Mouse (Mus musculus) intestine, embryonic 15.5 days (tissue): ENCODE data around the gene Erc1. TPM values are rescaled to one million over a fixed set of nuclear protein-coding genes. Genes with fewer than 3 reads are reported as not detected.
A peak's percentile ranks its signal among the peaks of the same experiment; 100 is the strongest.
"Not testable (repeated sequence)": the region's sequence is repeated elsewhere in the genome, so short reads cannot be mapped to it uniquely, and the experiment has no call there.

Source experiments
- ATAC-seq: fragments of 200-750 bp; cut with Nextera tagmentation; 2 replicates; pipeline ENCODE4 v1.8.0; 2017; ENCODE audit warnings: moderate TSS enrichment, moderate library complexity
- H3K27ac ChIP-seq: fragments of 300-500 bp; sonication (generic); 2 replicates; pipeline ENCODE4 v1.5.1; 2015; ENCODE audit warnings: mild to moderate bottlenecking, inconsistent platforms
- H3K27me3 ChIP-seq: fragments of 300-500 bp; sonication (generic); replicated peaks from 2 replicates; pipeline ENCODE4 v1.6.1; 2015; ENCODE audit warnings: inconsistent platforms
- H3K36me3 ChIP-seq: fragments of 300-500 bp; sonication (generic); 2 replicates; pipeline ENCODE4 v1.6.1; 2015; ENCODE audit warnings: inconsistent platforms
- H3K4me1 ChIP-seq: fragments of 300-500 bp; sonication (generic); replicated peaks from 2 replicates; pipeline ENCODE4 v1.6.1; 2015; ENCODE audit warnings: inconsistent platforms
- H3K4me2 ChIP-seq: fragments of 300-500 bp; sonication (generic); replicated peaks from 2 replicates; pipeline ENCODE4 v1.6.1; 2015; ENCODE audit warnings: mild to moderate bottlenecking, inconsistent platforms
- H3K4me3 ChIP-seq: fragments of 300-500 bp; sonication (generic); replicated peaks from 2 replicates; pipeline ENCODE4 v1.5.1; 2015; ENCODE audit warnings: inconsistent platforms
- H3K9ac ChIP-seq: fragments of 300-500 bp; sonication (generic); 2 replicates; pipeline ENCODE4 v1.6.1; 2015; ENCODE audit warnings: inconsistent platforms
- H3K9me3 ChIP-seq: fragments of 300-500 bp; sonication (generic); 2 replicates; pipeline ENCODE4 v1.6.1; 2016; ENCODE audit warnings: inconsistent platforms
- WGBS: fragments of 180-500 bp; shearing (Covaris S2); methylation state at CpG from one replicate; pipeline ENCODE4 v1.1.7; 2015; 5-methylcytosine and 5-hydroxymethylcytosine counted together
- polyA plus RNA-seq: library from polyadenylated mRNA; unstranded; fragments of >200 nt; fragmentation: Nextera tagmentation; extraction: Ambion mirVana; gene quantifications from 2 replicates; pipeline ENCODE4 v1.2.1, GENCODE M21; 2015

The Erc1 gene
- polyA plus RNA-seq, 1 experiment from 2014 or later, result 13.7 TPM

- 24% methylated on average over 11 of the region's 11 CpGs for WGBS
- Histone ChIP-seq H3K9ac (peak overlapping the region; percentile 71), H3K4me3 (peak overlapping the region; percentile 72), H3K27ac (no peak overlapping the region), H3K9me3 (no peaks in the 10 kb centered on the region), H3K27me3 (no peaks in the 10 kb centered on the region), H3K4me1 (no peaks in the 10 kb centered on the region), H3K36me3 (no peaks in the 10 kb centered on the region), H3K4me2 (peak overlapping the region; percentile 80)
- ATAC-seq, result no peak
Observed at GRCm38 (mm10) chr6:119846751-119847517, 1.0 kb downstream of the Erc1 start.

GRCm38 (mm10) chr6:119829951-119830350 is 18.0 kb downstream of the Erc1 start:
- Histone ChIP-seq H3K4me2 (no peak overlapping the region), H3K4me1 (no peaks in the 10 kb centered on the region), H3K4me3 (no peak overlapping the region), H3K9me3 (no peaks in the 10 kb centered on the region), H3K9ac (no peak overlapping the region), H3K36me3 (no peaks in the 10 kb centered on the region), H3K27me3 (no peaks in the 10 kb centered on the region), H3K27ac (no peak overlapping the region)
- WGBS, result 81% methylated on average over 5 of the region's 5 CpGs
- no peak for ATAC-seq

GRCm38 (mm10) chr6:119828165-119828564 is 19.8 kb downstream of the Erc1 start:
- no peaks in the 10 kb centered on the region for H3K4me1 ChIP-seq
- H3K9ac ChIP-seq, result no peak overlapping the region
- H3K9me3 ChIP-seq, result no peaks in the 10 kb centered on the region
- no peak overlapping the region for H3K4me3 ChIP-seq
- no peaks in the 10 kb centered on the region for H3K27me3 ChIP-seq
- 100% methylated on average over 1 of the region's 1 CpGs for WGBS
- 0 out of 2 replicates have a peak, but pooled peaks cover 3% of the 10 kb centered on the region for H3K36me3 ChIP-seq
- no peak for ATAC-seq
- no peak overlapping the region for H3K27ac ChIP-seq
- H3K4me2 ChIP-seq, result no peak overlapping the region

GRCm38 (mm10) chr6:119826701-119827100 is 21.3 kb downstream of the Erc1 start:
- Histone ChIP-seq H3K27ac (no peak overlapping the region), H3K9ac (no peak overlapping the region), H3K4me3 (no peak overlapping the region), H3K9me3 (no peaks in the 10 kb centered on the region), H3K4me2 (no peak overlapping the region), H3K4me1 (no peaks in the 10 kb centered on the region), H3K36me3 (0 out of 2 replicates have a peak, but pooled peaks cover 3% of the 10 kb centered on the region), H3K27me3 (no peaks in the 10 kb centered on the region)
- WGBS, result 76% methylated on average over 4 of the region's 4 CpGs
- no peak for ATAC-seq

- Histone ChIP-seq H3K4me1 (no peaks in the 10 kb centered on the region), H3K9ac (no peak overlapping the region), H3K27me3 (no peaks in the 10 kb centered on the region), H3K36me3 (0 out of 2 replicates have a peak, but pooled peaks cover 3% of the 10 kb centered on the region), H3K4me3 (no peak overlapping the region), H3K9me3 (no peaks in the 10 kb centered on the region), H3K4me2 (no peak overlapping the region), H3K27ac (no peak overlapping the region)
- 75% methylated on average over 1 of the region's 1 CpGs for WGBS
- ATAC-seq, result no peak
Observed at GRCm38 (mm10) chr6:119822216-119822615, 25.8 kb downstream of the Erc1 start.

GRCm38 (mm10) chr6:119821158-119821557 is 26.8 kb downstream of the Erc1 start:
- Histone ChIP-seq H3K27me3 (no peaks in the 10 kb centered on the region), H3K9ac (no peak overlapping the region), H3K4me1 (no peaks in the 10 kb centered on the region), H3K9me3 (no peaks in the 10 kb centered on the region), H3K4me3 (no peak overlapping the region), H3K36me3 (0 out of 2 replicates have a peak, but pooled peaks cover 3% of the 10 kb centered on the region), H3K4me2 (no peak overlapping the region), H3K27ac (no peak overlapping the region)
- 96% methylated on average over 1 of the region's 1 CpGs for WGBS
- ATAC-seq, result no peak

GRCm38 (mm10) chr6:119818541-119818940 is 29.4 kb downstream of the Erc1 start:
- 90% methylated on average over 4 of the region's 4 CpGs for WGBS
- no peaks in the 10 kb centered on the region for H3K4me1 ChIP-seq
- H3K4me3 ChIP-seq, result no peak overlapping the region
- H3K9ac ChIP-seq, result no peak overlapping the region
- H3K9me3 ChIP-seq, result no peaks in the 10 kb centered on the region
- no peaks in the 10 kb centered on the region for H3K27me3 ChIP-seq
- H3K36me3 ChIP-seq, result no peaks in the 10 kb centered on the region
- H3K27ac ChIP-seq, result no peak overlapping the region
- ATAC-seq, result no peak
- no peak overlapping the region for H3K4me2 ChIP-seq

- Histone ChIP-seq H3K9ac (no peak overlapping the region), H3K27ac (no peak overlapping the region), H3K4me1 (no peaks in the 10 kb centered on the region), H3K36me3 (no peaks in the 10 kb centered on the region), H3K9me3 (no peaks in the 10 kb centered on the region), H3K27me3 (no peaks in the 10 kb centered on the region), H3K4me2 (no peak overlapping the region), H3K4me3 (no peak overlapping the region)
- no peak for ATAC-seq
- 86% methylated on average over 4 of the region's 4 CpGs for WGBS
Observed at GRCm38 (mm10) chr6:119815426-119815825, 32.5 kb downstream of the Erc1 start.

- H3K36me3 ChIP-seq, H3K27ac ChIP-seq, H3K4me3 ChIP-seq, H3K4me2 ChIP-seq, H3K9me3 ChIP-seq, H3K9ac ChIP-seq, H3K27me3 ChIP-seq, ATAC-seq, H3K4me1 ChIP-seq: not testable (repeated sequence)
Observed at GRCm38 (mm10) chr6:119813055-119813454, 34.9 kb downstream of the Erc1 start.

- Histone ChIP-seq H3K4me3 (no peak overlapping the region), H3K27ac (no peak overlapping the region), H3K4me2 (no peak overlapping the region), H3K9me3 (no peaks in the 10 kb centered on the region), H3K36me3 (no peaks in the 10 kb centered on the region), H3K4me1 (no peaks in the 10 kb centered on the region), H3K27me3 (no peaks in the 10 kb centered on the region), H3K9ac (no peak overlapping the region)
- ATAC-seq, result no peak
- WGBS, result 76% methylated on average over 2 of the region's 2 CpGs
Observed at GRCm38 (mm10) chr6:119808726-119809505, 39.1 kb downstream of the Erc1 start.

- no peak for ATAC-seq
- Histone ChIP-seq H3K27ac (no peak overlapping the region), H3K4me2 (no peak overlapping the region), H3K4me1 (no peaks in the 10 kb centered on the region), H3K9ac (no peak overlapping the region), H3K36me3 (no peaks in the 10 kb centered on the region), H3K27me3 (no peaks in the 10 kb centered on the region), H3K4me3 (no peak overlapping the region), H3K9me3 (no peaks in the 10 kb centered on the region)
- 94% methylated on average over 2 of the region's 2 CpGs for WGBS
Observed at GRCm38 (mm10) chr6:119803239-119803638, 44.7 kb downstream of the Erc1 start.

GRCm38 (mm10) chr6:119796911-119797486 is 51.0 kb downstream of the Erc1 start:
- Histone ChIP-seq H3K4me1 (no peaks in the 10 kb centered on the region), H3K9ac (no peak overlapping the region), H3K27me3 (no peaks in the 10 kb centered on the region), H3K36me3 (no peaks in the 10 kb centered on the region), H3K9me3 (no peaks in the 10 kb centered on the region), H3K27ac (no peak overlapping the region), H3K4me2 (no peak overlapping the region), H3K4me3 (no peak overlapping the region)
- 86% methylated on average over 12 of the region's 12 CpGs for WGBS
- no peak for ATAC-seq
